Mouse (Mus musculus) spleen, embryonic (tissue): ENCODE data around the gene Ankrd10.
"Not testable (repeated sequence)": the region's sequence is repeated elsewhere in the genome, so short reads cannot be mapped to it uniquely, and the experiment has no call there.

Experiments
- CTCF ChIA-PET: fragments of 350-600 bp; sonication (Branson Sonifier 250); formaldehyde crosslinking; loops from one replicate; lab custom pipeline; 2022; lab: Charles Lee

Ankrd10 gene

GRCm38 (mm10) chr8:11614126-11614835, 21.3 kb downstream of the Ankrd10 start:
- CTCF ChIA-PET: interaction anchor here (0.6 kb wide), 1 partner anchor 1143 kb away, joined by 4 read pairs; no protein-coding TSS in a partner anchor

GRCm38 (mm10) chr8:11608848-11609247, 26.7 kb downstream of the Ankrd10 start:
- CTCF ChIA-PET: interaction anchor here (0.9 kb wide), 1 partner anchor 190 kb away, joined by 3 read pairs; no protein-coding TSS in a partner anchor

- CTCF ChIA-PET: interaction anchor here (1.0 to 1.3 kb wide), 4 partner anchors 14 to 57 kb away, joined by 3 to 6 read pairs (median 4); no protein-coding TSS in a partner anchor
Measured at GRCm38 (mm10) chr8:11602006-11602680, 33.4 kb downstream of the Ankrd10 start.

DNA sequence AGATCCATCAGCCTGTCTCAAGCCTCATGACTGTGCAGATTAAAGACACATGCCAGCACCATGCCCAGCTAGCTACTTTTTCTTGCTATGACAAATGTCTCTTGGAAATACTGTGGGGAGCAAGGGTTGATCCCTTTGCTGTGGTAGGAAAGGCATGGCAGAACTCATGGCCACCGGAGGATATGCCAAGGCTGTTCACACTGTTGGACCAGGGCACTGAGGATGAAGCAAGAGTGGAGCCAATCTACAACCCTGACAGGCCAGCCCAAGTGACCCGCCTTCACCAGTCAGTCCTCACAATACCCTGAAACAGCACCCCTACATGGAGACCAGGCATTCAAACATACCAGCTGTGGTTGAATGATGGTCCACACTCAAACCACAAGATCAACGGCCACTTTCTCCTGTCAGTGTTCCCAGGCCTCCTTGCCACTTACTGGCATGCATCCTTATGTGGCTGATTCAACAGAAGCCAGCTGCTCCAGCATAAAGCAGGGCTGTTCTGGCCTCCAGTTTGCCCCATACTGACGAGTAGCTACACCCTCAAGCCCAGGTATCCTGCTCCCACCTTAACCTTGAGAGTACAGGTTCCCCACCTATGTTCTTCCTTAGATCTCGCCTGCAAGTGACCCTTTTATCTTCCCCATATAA, 35.1 kb downstream of the Ankrd10 start:
- CTCF ChIA-PET: no interaction called here

DNA sequence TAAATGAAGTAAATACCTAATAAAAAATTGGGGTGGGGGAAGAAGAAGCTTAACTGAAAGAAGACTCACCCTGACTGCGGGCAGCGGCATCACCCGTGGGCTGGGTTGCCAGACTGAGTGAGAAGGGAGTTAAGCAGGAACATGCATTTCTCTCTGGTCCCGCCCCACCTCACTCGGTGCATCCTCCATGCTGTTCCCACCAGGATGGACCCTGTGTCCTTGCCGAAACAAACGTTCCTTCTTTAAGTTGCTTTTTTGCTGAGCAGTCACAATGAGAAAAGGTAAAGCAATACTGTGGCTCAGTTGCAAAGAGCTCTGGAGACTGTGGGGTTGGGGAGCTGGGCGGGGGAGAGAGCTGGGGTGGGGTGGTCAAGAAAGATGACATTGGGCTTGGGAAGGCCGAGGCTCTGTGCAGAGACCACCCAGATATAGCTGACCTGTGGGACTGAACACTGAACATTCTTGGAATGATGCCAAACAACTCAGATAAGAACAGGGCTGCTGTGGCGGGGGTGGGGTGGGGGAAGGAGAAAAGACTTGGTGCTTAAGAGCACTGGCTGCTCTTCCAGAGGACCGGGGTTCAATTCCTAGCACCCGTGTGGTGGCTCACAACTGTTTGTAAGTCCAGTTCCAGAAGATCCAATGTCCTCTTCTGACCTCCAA, 42.2 kb downstream of the Ankrd10 start:
- CTCF ChIA-PET: no interaction called here

- CTCF ChIA-PET: no interaction called here
Measured at GRCm38 (mm10) chr8:11592296-11592695, 43.3 kb downstream of the Ankrd10 start.

- CTCF ChIA-PET: no interaction called here
Measured at GRCm38 (mm10) chr8:11591837-11592236, 43.7 kb downstream of the Ankrd10 start.

DNA sequence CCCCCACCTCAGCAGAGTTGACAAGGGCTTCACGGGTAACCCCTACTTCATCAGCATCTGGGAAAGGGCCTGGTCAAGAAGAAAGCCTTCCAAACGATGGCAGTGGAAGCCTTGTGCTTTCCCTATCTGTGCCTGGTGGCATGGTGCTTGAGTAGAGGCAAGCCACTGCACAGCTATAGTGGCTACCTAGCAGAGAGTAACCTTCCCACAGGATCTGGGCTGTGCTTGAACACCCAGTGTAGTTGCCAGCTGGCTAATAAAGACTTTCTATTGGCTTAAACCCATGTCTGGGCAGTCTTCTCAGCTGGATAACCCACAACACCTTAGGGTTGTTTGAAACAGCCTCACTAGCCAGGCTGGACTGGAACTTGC, 49.2 kb downstream of the Ankrd10 start:
- CTCF ChIA-PET: no interaction called here

- CTCF ChIA-PET: no interaction called here
Measured at GRCm38 (mm10) chr8:11585513-11586373, 49.8 kb downstream of the Ankrd10 start.

GRCm38 (mm10) chr8:11575604-11576384, 59.8 kb downstream of the Ankrd10 start:
- CTCF ChIA-PET: interaction anchor here (0.6 kb wide), 1 partner anchor 77 kb away, joined by 7 read pairs; no protein-coding TSS in a partner anchor

DNA sequence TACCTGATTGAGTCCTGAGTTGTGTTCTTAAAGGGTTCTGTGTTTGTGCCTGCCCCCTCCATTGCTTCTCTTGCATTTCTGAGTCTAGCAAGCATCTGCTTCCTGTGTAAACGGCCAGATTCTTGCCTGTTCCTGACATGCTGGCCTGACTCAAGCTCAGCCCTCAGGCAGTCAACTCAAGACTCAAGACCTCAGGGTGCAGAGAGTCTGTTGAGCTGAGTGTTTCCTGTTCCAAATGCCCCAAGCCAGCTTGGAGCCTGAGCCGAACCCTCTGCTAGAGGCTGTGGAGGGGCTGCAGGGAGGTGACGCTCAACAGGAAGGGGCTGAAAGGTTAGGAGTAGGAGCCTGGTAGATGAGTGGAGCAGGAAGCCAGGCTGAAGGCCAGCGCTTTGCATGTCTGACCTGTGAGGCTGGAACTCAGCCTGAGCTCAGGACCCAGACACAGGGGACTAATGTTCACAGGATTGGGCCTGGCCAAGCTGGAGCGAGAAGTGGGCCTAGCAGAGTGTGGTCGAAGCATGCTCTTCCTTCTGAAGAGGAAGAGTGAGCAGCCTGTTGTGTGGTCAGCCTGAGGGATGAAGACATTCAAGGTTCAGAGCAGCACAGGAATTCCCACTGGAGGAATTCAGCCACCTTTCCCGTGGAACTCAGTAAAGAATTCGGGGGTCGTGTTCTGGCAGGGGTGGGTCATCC, 60.5 kb downstream of the Ankrd10 start:
- CTCF ChIA-PET: no interaction called here

DNA sequence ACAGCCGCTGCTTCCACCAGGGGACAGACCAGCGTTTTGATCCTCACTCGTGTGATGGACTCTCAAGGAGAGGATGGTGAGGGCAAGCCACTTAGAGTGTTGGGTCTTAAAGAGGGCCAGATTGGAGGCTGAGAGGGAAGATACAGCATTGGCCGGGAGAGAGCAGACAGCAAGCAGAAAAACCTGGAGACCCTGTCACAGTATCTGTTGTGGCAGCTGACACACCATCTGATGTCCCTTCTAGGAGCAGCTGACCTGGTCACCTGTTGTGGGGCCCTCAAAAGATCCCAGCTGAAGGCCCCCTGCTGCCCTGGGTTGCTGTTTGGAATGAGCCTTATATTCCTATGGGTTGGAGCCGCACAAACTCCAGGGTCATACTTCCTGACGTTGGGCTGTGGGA, 63.1 kb downstream of the Ankrd10 start:
- CTCF ChIA-PET: no interaction called here

GRCm38 (mm10) chr8:11571950-11572349, 63.6 kb downstream of the Ankrd10 start:
- CTCF ChIA-PET: no interaction called here

- CTCF ChIA-PET: no interaction called here
Measured at GRCm38 (mm10) chr8:11570742-11571141, 64.8 kb downstream of the Ankrd10 start.

GRCm38 (mm10) chr8:11569260-11570097, 66.1 kb downstream of the Ankrd10 start:
- CTCF ChIA-PET: no interaction called here

GRCm38 (mm10) chr8:11568193-11568592, 67.4 kb downstream of the Ankrd10 start:
- CTCF ChIA-PET: not testable (repeated sequence)

- CTCF ChIA-PET: no interaction called here
Measured at GRCm38 (mm10) chr8:11564721-11565120, 70.8 kb downstream of the Ankrd10 start.

- CTCF ChIA-PET: no interaction called here
Measured at GRCm38 (mm10) chr8:11564236-11564635, 71.3 kb downstream of the Ankrd10 start.
